Mouse (Mus musculus): ENCODE data around the gene Ehd2.

The Ehd2 gene

GRCm38 (mm10) chr7:15967312-15967711 is at the start of gene Ehd2:
Gene Ehd2, minus strand, starts transcription at chr7:15967567.
- ATAC-seq (ENCODE audit: insufficient number of reproducible peaks, low FRiP score, low TSS enrichment), result peak; percentile 78; the same call in 1 of the 2 replicates

GRCm38 (mm10) chr7:16015384-16015783 is 48.0 kb upstream of the Ehd2 start:
- ATAC-seq (ENCODE audit: insufficient number of reproducible peaks, low FRiP score, low TSS enrichment), result no peak

- ATAC-seq (ENCODE audit: insufficient number of reproducible peaks, low FRiP score, low TSS enrichment), result no peak
Observed at GRCm38 (mm10) chr7:16014521-16015175, 47.3 kb upstream of the Ehd2 start.

GRCm38 (mm10) chr7:16013722-16014275 is 46.4 kb upstream of the Ehd2 start:
- no peak for ATAC-seq (ENCODE audit: insufficient number of reproducible peaks, low FRiP score, low TSS enrichment)

GRCm38 (mm10) chr7:16012576-16013263 is 45.4 kb upstream of the Ehd2 start:
- ATAC-seq (ENCODE audit: insufficient number of reproducible peaks, low FRiP score, low TSS enrichment), result no peak

GRCm38 (mm10) chr7:16011418-16012085 is 44.2 kb upstream of the Ehd2 start:
- ATAC-seq (ENCODE audit: insufficient number of reproducible peaks, low FRiP score, low TSS enrichment), result no peak

- ATAC-seq (ENCODE audit: insufficient number of reproducible peaks, low FRiP score, low TSS enrichment), result no peak
Observed at GRCm38 (mm10) chr7:16010649-16011048, 43.3 kb upstream of the Ehd2 start.

GRCm38 (mm10) chr7:16009636-16010035 is 42.3 kb upstream of the Ehd2 start:
- ATAC-seq (ENCODE audit: insufficient number of reproducible peaks, low FRiP score, low TSS enrichment), result no peak

- ATAC-seq (ENCODE audit: insufficient number of reproducible peaks, low FRiP score, low TSS enrichment), result no peak
Observed at GRCm38 (mm10) chr7:16005020-16005419, 37.7 kb upstream of the Ehd2 start.

- ATAC-seq (ENCODE audit: insufficient number of reproducible peaks, low FRiP score, low TSS enrichment), result no peak
Observed at GRCm38 (mm10) chr7:16004177-16004856, 37.0 kb upstream of the Ehd2 start.

- no peak for ATAC-seq (ENCODE audit: insufficient number of reproducible peaks, low FRiP score, low TSS enrichment)
Observed at GRCm38 (mm10) chr7:16003032-16003431, 35.7 kb upstream of the Ehd2 start.

GRCm38 (mm10) chr7:16002171-16002570 is 34.8 kb upstream of the Ehd2 start:
- peak; percentile 20; the same call in 1 of the 2 replicates for ATAC-seq (ENCODE audit: insufficient number of reproducible peaks, low FRiP score, low TSS enrichment)

GRCm38 (mm10) chr7:16001691-16002090 is 34.3 kb upstream of the Ehd2 start:
- ATAC-seq (ENCODE audit: insufficient number of reproducible peaks, low FRiP score, low TSS enrichment), result no peak

GRCm38 (mm10) chr7:15993789-15994188 is 26.4 kb upstream of the Ehd2 start:
- no peak for ATAC-seq (ENCODE audit: insufficient number of reproducible peaks, low FRiP score, low TSS enrichment)

- ATAC-seq (ENCODE audit: insufficient number of reproducible peaks, low FRiP score, low TSS enrichment), result no peak
Observed at GRCm38 (mm10) chr7:15993152-15993551, 25.8 kb upstream of the Ehd2 start.

- no peak for ATAC-seq (ENCODE audit: insufficient number of reproducible peaks, low FRiP score, low TSS enrichment)
Observed at GRCm38 (mm10) chr7:15991764-15992163, 24.4 kb upstream of the Ehd2 start.

GRCm38 (mm10) chr7:15987661-15988356 is 20.4 kb upstream of the Ehd2 start:
- no peak for ATAC-seq (ENCODE audit: insufficient number of reproducible peaks, low FRiP score, low TSS enrichment)

- no peak for ATAC-seq (ENCODE audit: insufficient number of reproducible peaks, low FRiP score, low TSS enrichment)
Observed at GRCm38 (mm10) chr7:15982729-15983407, 15.5 kb upstream of the Ehd2 start.

- no peak for ATAC-seq (ENCODE audit: insufficient number of reproducible peaks, low FRiP score, low TSS enrichment)
Observed at GRCm38 (mm10) chr7:15981538-15981937, 14.2 kb upstream of the Ehd2 start.

Data from cerebellum, adult (tissue).